Mouse (Mus musculus) WW6 (cell line): ENCODE results near the gene Mfsd4a.

ENCODE experiments used
- DNase-seq: peaks from one replicate; pipeline ENCODE4 v3.0.0-alpha.2; 2013; ENCODE audit warnings: low read depth, low spot score

Mfsd4a gene

DNA sequence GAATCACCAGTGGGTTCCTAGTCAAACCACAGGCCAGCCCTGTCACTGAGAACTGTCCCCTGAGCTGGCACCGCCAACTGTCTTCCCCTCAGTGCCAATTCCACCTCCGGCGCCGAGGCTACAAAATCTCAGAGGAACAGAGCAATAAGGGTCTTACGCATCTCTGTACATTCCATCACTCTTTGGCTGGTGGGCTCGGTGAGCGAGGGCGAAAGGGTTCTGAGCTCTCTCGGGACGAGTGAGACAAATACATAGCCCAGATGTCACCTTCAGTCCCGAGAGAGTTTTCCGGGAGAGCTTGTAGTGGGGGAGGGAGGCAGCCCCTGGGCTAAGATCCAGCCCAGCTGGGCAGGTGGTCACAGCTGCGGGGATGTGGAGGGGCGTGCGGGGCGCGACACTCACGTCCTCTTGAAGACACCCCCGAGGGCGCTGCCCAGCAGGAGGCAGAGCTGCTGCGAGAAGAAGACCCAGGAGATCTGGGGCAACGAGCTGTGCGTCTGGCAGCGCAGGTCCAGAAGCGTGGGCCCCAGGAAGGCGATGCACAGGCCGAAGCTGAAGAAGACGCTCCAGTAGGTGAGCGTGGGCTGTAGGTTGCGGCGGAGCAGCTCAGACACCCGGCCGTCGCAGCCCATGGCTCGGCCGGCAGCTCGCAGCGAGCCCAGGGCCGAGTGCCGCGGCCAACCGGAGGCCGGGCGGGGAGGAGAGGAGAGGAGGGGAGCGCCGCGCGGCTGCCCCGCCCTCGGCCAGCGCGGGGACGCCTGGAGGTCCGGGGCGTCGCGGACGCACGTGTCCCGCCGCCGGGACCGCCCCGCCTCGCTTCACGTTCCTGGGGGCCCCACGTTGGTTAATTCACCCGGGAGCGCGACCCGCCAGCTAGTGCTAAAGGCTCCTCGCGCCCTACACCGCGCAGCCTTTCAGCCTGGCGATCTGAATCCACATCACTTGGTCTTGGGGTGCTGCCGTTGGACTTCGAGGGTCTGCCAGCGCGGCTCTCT is at the start of gene Mfsd4a:
Gene Mfsd4a (minus strand): TSS at position 802 of the 995 bp plus-strand sequence.
- DNase-seq: no peak

DNA sequence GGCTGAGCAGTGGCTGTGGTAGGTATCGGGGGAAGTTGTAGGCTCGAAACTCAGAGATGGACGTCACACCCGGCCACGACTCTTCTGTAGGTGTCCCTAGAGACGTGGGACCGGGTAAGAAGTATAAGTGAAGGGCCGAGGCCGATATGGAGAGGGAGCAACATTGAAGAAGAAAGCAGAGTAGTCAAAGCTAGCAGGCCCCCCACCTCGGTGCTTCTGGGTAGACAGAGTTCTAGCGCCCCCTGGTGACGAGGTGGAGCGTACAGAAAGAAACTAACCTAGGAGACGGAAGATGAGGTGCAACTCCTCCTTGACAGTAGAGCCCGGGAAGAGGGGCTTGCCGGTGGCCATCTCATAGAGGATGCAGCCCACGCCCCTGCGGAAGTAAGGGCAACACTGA is 48.7 kb upstream of the Mfsd4a start:
- no peak for DNase-seq

DNA sequence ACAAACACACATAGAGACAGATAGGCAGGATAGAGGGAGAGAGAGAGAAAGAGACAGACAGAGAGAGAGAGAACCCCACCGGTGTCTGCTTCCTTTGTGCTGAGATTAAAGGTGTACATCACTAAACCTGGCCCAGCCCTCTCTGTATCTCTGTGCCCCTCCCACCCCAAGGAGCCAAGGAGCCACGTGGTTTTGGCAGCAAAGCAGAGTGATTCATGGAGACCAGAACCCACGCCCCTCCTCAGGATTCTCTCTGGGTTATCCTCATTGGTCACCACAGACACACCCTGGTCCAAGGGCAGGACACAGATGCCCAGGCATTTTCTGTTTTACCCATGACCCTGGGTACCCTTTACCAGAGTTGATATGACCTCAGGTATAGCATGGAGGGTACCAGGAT is 45.2 kb upstream of the Mfsd4a start:
- no peak for DNase-seq

DNA sequence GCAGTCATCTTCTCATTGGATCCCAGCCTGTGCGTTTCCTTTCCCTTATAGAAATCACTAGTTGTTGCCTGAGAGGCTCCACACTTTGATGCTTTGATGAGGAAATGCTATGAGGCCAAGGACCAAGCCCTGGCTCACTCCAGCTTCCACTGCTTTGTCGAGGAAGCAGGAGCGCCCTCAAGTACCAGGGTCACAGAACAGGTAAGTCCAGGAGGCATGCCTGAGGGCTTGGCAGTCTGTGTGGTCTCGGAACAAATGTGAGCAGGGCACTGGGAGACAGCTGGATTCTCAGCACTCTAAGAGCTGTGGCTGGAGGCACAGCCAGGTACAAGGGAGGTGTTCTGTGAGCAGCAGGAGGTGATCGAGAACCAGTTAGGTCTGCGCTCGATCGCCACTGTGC is 44.6 kb upstream of the Mfsd4a start:
- no peak for DNase-seq

- DNase-seq: no peak
Measured at GRCm38 (mm10) chr1:132111411-132111810, 43.5 kb upstream of the Mfsd4a start.

- DNase-seq: no peak
Measured at GRCm38 (mm10) chr1:132109368-132109767, 41.5 kb upstream of the Mfsd4a start.

DNA sequence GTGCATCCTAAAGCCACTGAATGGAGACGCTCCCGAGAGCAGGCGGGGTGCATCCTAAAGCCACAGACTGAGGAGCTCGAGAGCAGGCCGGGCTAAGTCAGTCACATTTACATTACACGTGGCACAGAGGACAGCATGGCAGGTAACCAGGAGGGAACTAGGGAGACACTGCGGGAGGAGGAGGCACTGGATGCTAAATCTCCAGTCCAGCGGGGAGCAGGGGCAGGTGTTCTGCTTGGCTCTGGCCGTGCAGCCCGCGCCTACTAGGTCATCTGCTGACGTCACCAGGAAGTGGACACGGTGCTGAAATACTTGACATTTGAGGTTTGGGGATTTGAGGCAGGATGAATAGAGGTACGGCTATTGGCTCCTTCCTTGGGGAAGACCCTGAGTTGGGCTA is 36.5 kb upstream of the Mfsd4a start:
- DNase-seq: no peak

GRCm38 (mm10) chr1:132101953-132102697 is 34.3 kb upstream of the Mfsd4a start:
- DNase-seq: no peak

DNA sequence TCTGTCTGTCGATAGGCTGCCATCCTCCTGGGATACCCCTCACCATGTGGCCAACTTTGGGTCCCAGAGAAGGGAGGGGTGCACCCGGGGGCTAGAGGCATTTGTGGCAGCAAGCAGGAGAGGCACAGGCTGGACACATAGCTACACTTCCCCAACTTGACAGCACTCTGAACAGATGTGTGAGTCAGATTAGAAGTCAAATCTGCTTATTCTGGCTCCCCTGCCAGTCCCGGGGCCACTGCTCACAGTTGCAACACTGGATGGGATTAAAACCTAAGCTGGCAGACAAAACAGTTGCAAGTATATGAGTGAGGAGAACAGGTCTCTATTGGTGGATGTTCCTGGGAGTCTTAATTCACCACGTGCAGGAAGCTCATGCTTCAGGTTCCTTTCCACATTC is 31.9 kb upstream of the Mfsd4a start:
- DNase-seq: no peak

GRCm38 (mm10) chr1:132099016-132099415 is 31.2 kb upstream of the Mfsd4a start:
- DNase-seq: no peak

GRCm38 (mm10) chr1:132098076-132098475 is 30.2 kb upstream of the Mfsd4a start:
- no peak for DNase-seq

GRCm38 (mm10) chr1:132095356-132096004 is 27.6 kb upstream of the Mfsd4a start:
- no peak for DNase-seq

GRCm38 (mm10) chr1:132093269-132093668 is 25.4 kb upstream of the Mfsd4a start:
- DNase-seq: no peak

GRCm38 (mm10) chr1:132090266-132090665 is 22.4 kb upstream of the Mfsd4a start:
- DNase-seq: no peak

DNA sequence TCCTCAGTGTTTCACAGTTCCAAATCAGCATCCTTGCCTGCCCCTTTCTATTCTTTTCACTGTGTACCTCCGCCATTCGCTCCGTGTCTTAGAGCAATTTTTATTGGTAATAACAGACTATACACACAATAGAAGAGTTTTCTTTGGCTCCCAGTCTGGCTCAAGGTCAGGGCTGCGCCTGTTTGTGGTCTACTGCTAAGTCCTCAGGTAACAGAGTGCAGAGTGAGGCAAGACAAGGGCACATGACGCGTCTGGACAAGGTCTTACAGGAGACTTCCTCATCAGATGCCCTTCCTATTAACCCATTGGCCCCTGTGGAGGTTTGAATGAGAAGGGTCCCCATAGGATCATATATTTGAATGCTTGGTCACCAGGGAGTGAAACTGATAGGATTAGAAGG is 21.9 kb upstream of the Mfsd4a start:
- no peak for DNase-seq

- no peak for DNase-seq
Measured at GRCm38 (mm10) chr1:132088181-132088671, 20.4 kb upstream of the Mfsd4a start.

DNA sequence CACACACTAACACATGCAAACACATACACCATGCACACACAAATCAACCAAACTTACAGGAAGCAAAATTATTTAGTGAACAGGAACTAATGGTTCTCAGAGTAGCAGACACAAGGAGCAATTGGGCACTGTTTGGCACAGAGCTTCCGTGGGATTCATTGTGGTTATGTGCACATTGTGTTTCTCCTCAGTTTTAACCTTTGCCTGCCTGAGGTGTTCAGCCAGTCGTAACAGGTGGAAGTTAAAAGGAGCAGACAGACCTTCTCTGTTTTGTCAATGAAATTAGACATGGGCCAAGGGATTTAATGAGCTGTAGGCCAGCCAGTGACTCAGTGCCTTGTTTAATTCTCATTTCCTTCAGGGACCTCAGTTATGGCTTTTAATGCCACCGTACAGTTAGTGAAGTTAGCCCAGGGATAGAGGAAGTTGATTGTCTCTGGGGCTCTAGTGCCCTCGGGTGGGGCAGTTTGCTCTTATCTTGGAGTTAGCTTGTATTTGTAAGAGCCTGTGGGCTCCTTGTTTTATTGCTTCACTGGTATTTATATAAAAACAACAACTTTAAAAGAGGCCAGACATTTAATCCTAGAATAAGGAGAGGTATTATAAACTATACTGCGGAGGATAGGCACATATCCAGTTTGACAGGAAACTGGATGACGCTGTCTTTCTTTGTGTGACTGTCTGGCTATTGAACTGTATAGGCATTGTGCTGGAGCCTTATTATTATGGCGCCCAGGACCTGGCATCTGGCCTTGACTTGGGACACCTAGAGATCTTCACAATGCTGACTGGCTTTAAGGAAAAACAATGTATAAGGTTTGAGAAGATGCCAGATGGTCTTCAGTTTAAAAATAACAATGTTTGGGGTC is 17.6 kb upstream of the Mfsd4a start:
- no peak for DNase-seq

- DNase-seq: no peak
Measured at GRCm38 (mm10) chr1:132078413-132078812, 10.6 kb upstream of the Mfsd4a start.

DNA sequence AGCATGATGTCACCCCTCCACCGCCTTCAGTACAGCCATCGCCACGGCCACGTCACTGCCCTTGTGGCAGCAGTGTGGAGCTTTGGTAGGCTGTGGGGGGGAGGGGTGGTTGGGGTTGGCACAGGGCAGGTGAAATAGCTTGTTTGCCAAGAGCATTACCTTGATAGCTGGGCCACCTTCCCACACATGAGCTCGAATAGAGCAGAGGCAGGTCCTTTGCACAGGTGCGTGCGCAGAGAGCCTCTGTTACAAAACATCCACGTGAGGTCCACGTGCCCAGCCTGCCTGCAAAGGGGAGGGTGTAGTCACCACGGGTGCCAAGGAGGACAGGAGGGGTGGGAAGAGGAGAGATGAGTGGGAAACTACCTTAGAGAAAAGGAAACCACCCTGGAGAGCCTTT is 7.7 kb upstream of the Mfsd4a start:
- DNase-seq: no peak

GRCm38 (mm10) chr1:132070659-132071058 is 2.8 kb upstream of the Mfsd4a start:
- DNase-seq: no peak

DNA sequence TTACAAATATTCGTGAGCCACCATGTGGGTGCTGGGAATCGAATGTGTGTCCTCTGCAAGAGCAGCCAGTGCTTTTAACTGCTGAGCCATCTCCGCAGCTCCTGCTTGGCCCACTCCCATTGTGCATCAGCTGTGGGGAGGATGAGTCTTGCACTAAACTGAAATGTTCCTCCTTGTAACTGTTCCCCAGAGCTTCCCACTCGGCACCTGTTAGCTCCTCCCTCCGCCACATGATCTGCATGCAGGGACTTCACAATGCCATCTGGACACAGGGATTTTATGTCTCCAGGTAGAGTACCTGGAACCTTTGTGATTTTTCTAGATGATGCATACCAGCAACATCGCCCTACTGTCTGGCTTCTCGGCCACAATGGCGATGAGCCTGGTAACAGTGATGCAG is 1.6 kb upstream of the Mfsd4a start:
- no peak for DNase-seq
